Mouse (Mus musculus) macrophage (primary cell): ENCODE data around the gene 4930523C07Rik. TPM values are rescaled to one million over a fixed set of nuclear protein-coding genes. Genes with fewer than 3 reads are reported as not detected.
A peak's percentile ranks its signal among the peaks of the same experiment; 100 is the strongest.

Experiments
- H3K27ac ChIP-seq: fragments of 350-480 bp; formaldehyde crosslinking; 2 replicates; pipeline ENCODE4 v1.9.0; 2021
- H3K36me3 ChIP-seq: fragments of 350-480 bp; formaldehyde crosslinking; 2 replicates; pipeline ENCODE4 v1.9.0; 2021; ENCODE audit errors: inconsistent target
- H3K4me3 ChIP-seq: fragments of 350-480 bp; formaldehyde crosslinking; 2 replicates; pipeline ENCODE4 v1.9.0; 2021; ENCODE audit errors: inconsistent target
- H3K79me2 ChIP-seq: fragments of 350-480 bp; formaldehyde crosslinking; 2 replicates; pipeline ENCODE4 v1.9.0; 2021; ENCODE audit errors: inconsistent target
- WGBS: methylation state at CpG from one replicate; pipeline ENCODE4 v1.1.7; 2026; ENCODE audit warnings: inconsistent platforms; ENCODE audit not compliant: missing documents; 5-methylcytosine and 5-hydroxymethylcytosine counted together
- polyA plus RNA-seq: library from polyadenylated mRNA; stranded (reverse); fragments of 250-400 nt; gene quantifications from 3 replicates; pipeline ENCODE4 v1.2.4, GENCODE M21; 2018; ENCODE audit warnings: inconsistent platforms
- total RNA-seq, 78 experiments: library from RNA; depleted of rRNA; stranded (reverse); fragments of 250-400 nt; gene quantifications; 1 replicate in 9 of 78; 2 replicates in 24 of 78; 3 replicates in 43 of 78; 4 replicates in 2 of 78; pipeline ENCODE4 v1.2.4; 2018; ENCODE audit warnings: inconsistent platforms in 56 of 78

The 4930523C07Rik gene
- total RNA-seq (2018; cell fraction: chromatin; rRNA removed): 10 to 100 TPM in 6 of 26 experiments, 1 to 10 TPM in 20; 1.5 to 31.4 (median 5.1) TPM
- 1 to 10 TPM in 16 of 26 experiments, under 1 TPM in 10; 0.49 to 6.2 (median 1.3) TPM for total RNA-seq (2018; cell fraction: cytosol; rRNA removed)
- 10 to 100 TPM in 4 of 26 experiments, 1 to 10 TPM in 22; 1.7 to 28.4 (median 5.2) TPM for total RNA-seq (2018; cell fraction: nucleus; rRNA removed)
- polyA plus RNA-seq: 0.33 to 2.1 TPM (median 0.75 TPM) in 3 replicates

DNA sequence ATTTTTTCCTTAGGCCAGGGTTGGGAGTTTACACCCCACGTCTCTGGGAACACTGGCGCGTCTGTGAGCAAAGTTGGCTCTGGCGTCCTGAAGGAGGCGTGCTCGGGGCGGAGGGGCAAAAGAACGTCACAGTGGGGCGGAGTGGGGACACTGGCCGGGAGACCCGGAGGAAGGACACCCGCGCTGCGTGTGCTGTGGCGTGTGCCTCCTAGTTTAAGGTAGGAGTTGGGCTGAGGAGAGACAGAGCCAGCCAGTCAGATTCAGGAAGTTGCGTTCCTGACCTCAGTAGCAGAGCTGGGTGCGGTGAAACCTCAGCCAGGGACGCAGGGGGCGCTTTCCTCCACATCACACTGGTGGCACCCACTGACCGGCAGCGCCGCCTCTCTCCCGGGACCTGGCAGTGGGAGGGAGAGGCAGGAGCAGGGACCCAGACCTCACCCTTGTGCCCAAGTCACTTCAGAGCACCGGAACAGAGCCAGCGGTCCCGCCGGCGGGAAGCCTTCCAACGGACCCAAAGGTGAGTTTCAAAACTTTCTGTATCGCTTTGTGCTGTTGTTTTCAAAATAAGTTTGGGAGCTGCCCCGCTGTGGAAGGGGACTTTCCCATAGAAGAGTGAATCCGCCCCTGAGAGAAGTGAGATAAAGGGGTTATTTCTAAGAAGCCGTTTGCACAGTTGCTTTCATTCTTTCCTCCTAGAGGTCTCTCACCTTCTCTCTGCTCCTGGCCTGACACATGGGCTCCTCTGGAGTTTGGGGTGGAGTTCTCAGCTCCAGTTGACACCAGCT, at the start of gene 4930523C07Rik:
4930523C07Rik (plus strand) TSS at position 146 of the 785 bp plus-strand sequence.
- Histone ChIP-seq H3K4me3 (peak within 1 kb of the TSS; percentile 53), H3K27ac (no peak within 1 kb of the TSS), H3K36me3 (no peaks in the 10 kb centered on the region), H3K79me2 (no peaks in the 10 kb centered on the region)
- 3% methylated on average over 33 of the region's 33 CpGs for WGBS

- Histone ChIP-seq H3K27ac (no peak overlapping the region), H3K4me3 (no peak overlapping the region), H3K36me3 (no peaks in the 10 kb centered on the region), H3K79me2 (no peaks in the 10 kb centered on the region)
- WGBS: 36% methylated on average over 2 of the region's 2 CpGs
Observed at GRCm38 (mm10) chr1:159997329-159997728, 46.9 kb upstream of the 4930523C07Rik start.

DNA sequence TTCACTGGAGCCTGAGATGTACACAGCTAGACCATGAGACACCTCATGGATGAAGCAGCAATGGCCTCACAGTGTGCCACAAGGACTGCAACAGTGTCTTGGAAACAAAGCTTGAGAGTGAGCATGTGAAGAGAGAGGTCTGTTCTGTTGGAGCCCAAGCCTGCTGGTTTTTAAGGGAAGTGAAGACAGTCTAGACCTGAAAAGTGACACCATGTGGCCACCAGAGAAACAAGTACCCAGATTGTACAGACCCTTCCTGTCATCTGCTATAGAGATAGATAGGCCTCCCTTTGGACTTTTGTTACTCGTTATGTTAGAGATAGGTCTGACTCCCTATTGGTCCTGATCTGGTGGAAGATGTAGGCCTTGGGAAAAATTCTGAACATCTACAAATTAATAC, 45.8 kb upstream of the 4930523C07Rik start:
- Histone ChIP-seq H3K27ac (no peak overlapping the region), H3K79me2 (no peaks in the 10 kb centered on the region), H3K36me3 (no peaks in the 10 kb centered on the region), H3K4me3 (no peak overlapping the region)
- 92% methylated on average over 1 of the region's 1 CpGs for WGBS

DNA sequence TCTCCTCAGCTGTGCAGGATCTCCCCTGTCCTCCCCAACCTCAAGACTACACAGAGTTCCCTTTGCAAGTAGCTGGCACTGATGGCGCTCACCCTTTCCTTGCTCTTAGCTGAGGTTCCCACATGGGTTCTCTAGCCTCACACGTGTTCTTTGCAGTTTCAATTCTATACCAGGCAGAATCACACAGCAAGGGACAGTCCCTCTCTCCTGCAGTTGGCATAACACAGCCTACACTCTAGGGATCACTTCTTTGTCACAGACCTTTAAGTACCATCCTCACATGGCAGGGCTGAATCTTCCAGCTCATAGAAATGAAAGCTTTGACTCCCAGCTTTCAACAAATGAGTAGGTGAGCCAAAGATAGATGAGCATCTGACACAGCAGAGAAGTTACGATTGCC, 45.0 kb upstream of the 4930523C07Rik start:
- no peaks in the 10 kb centered on the region for H3K36me3 ChIP-seq
- 74% methylated on average over 3 of the region's 3 CpGs for WGBS
- no peak overlapping the region for H3K27ac ChIP-seq
- H3K4me3 ChIP-seq: no peak overlapping the region
- no peaks in the 10 kb centered on the region for H3K79me2 ChIP-seq

- no peaks in the 10 kb centered on the region for H3K79me2 ChIP-seq
- H3K27ac ChIP-seq: no peak overlapping the region
- H3K36me3 ChIP-seq: no peaks in the 10 kb centered on the region
- H3K4me3 ChIP-seq: no peak overlapping the region
- 89% methylated on average over 4 of the region's 4 CpGs for WGBS
Observed at GRCm38 (mm10) chr1:160005319-160005718, 38.9 kb upstream of the 4930523C07Rik start.

- H3K27ac ChIP-seq: no peak overlapping the region
- no peak overlapping the region for H3K4me3 ChIP-seq
- no peaks in the 10 kb centered on the region for H3K79me2 ChIP-seq
- H3K36me3 ChIP-seq: no peaks in the 10 kb centered on the region
- 93% methylated on average over 8 of the region's 8 CpGs for WGBS
Observed at GRCm38 (mm10) chr1:160006919-160007588, 37.1 kb upstream of the 4930523C07Rik start.

GRCm38 (mm10) chr1:160013042-160013441, 31.1 kb upstream of the 4930523C07Rik start:
- Histone ChIP-seq H3K27ac (no peak overlapping the region), H3K36me3 (no peaks in the 10 kb centered on the region), H3K4me3 (no peak overlapping the region), H3K79me2 (no peaks in the 10 kb centered on the region)
- 7% methylated on average over 3 of the region's 3 CpGs for WGBS

DNA sequence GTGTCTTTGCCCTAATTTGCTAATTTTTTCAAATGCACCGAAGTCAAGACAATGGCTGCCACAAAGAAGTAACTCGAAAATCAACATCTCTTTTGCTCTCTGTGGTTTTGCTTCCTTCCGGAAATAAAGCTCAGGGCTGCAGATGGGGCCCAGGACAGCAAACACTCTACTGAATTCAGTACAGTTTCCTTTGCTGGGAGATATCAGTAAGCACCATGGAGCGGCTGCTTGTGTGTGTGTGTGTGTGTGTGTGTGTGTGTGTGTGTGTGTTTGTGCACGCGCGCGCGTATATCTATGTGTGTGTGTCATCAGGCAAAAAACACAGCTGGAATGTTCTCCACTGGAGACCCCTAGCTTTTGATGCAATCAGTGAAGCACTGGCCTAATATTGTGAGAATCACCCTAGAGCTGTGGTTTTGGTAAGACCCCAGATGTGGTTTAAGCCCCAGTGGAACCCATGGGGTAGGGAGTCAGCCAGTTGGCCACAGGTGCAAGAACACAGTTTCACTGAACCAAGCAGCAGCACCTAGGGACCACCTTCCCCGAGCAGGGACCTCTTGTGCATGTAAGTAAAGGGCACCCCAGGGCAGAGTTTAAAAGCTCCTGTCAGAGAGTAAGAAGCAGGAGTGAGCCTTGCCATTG, 19.7 kb upstream of the 4930523C07Rik start:
- Histone ChIP-seq H3K27ac (no peak overlapping the region), H3K79me2 (no peaks in the 10 kb centered on the region), H3K36me3 (no peaks in the 10 kb centered on the region), H3K4me3 (no peak overlapping the region)
- 22% methylated on average over 10 of the region's 10 CpGs for WGBS

DNA sequence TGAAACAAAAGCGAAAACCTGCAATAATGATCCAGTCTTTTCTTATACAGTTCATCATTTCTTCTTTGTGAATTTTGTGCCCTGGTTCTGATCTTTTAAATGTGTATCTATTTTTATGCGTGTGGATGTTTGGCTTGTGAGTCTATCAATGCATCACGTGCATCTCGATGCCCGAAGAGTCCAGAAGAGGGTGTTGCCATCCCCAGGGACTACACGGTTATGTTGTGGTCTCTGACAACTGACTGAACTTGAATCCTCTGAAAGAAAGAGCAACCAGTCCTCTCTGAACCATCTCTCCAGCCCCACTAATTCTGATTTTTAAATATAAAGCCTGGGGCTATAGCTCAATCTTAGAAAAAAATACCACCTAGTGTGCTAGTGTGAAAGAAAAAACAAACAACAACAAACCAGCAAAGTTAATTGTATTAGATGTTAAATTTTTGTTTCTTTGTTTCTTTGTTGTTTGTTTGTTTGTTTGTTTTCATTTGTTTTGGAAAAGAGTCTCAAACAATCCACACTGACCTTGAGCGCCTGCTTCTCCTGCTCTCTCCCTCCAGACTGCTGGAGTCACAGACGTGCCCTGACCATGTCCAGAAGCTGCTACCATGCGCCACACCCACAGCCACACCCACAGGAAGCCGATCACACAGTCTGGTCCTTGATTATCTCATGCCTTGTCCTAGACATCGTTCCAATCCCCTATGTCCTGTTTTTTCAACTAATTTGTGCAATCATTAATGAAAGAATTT, 18.9 kb upstream of the 4930523C07Rik start:
- 58% methylated on average over 11 of the region's 11 CpGs for WGBS
- Histone ChIP-seq H3K27ac (no peak overlapping the region), H3K36me3 (no peaks in the 10 kb centered on the region), H3K4me3 (no peak overlapping the region), H3K79me2 (no peaks in the 10 kb centered on the region)

GRCm38 (mm10) chr1:160025895-160026255, 18.3 kb upstream of the 4930523C07Rik start:
- WGBS: 92% methylated on average over 5 of the region's 5 CpGs
- Histone ChIP-seq H3K36me3 (no peaks in the 10 kb centered on the region), H3K4me3 (no peak overlapping the region), H3K79me2 (no peaks in the 10 kb centered on the region), H3K27ac (no peak overlapping the region)

- Histone ChIP-seq H3K79me2 (no peaks in the 10 kb centered on the region), H3K27ac (no peak overlapping the region), H3K4me3 (no peak overlapping the region), H3K36me3 (no peaks in the 10 kb centered on the region)
- WGBS: 93% methylated on average over 4 of the region's 4 CpGs
Observed at GRCm38 (mm10) chr1:160027939-160028338, 16.2 kb upstream of the 4930523C07Rik start.

DNA sequence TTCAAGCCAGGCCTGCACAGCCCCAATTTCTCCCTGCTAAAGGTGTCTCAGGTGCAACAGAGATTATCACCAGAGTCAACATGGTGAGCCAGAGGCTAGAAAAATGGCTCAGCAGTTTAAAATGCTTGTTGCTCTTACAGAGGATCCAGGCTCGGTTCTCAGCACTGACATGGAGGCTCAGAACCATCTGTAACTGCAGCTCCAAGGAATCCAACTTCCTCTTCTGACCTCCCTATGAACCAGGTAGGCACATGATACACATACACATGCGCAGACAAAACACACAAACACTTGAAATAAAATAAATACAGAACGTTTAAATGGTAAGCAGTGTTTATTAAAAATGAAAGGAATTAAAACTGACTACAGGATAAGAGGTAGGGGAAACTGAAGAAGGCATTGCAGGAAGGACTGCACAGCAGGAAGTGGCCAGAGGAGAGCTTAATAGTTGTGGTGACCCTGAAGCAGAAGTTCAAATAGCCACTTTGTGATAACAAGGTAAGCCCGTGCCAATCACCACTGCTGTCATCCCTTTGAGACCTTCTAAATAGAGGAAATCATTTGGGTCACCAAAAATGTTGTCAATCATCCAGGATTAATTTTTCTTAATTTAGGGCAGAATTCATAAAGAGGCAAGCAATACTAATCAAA, 10.1 kb upstream of the 4930523C07Rik start:
- no peaks in the 10 kb centered on the region for H3K36me3 ChIP-seq
- 54% methylated on average over 4 of the region's 4 CpGs for WGBS
- H3K79me2 ChIP-seq: no peaks in the 10 kb centered on the region
- H3K4me3 ChIP-seq: no peak overlapping the region
- no peak overlapping the region for H3K27ac ChIP-seq

GRCm38 (mm10) chr1:160035561-160035960, 8.6 kb upstream of the 4930523C07Rik start:
- H3K27ac ChIP-seq: no peak overlapping the region
- no peak overlapping the region for H3K4me3 ChIP-seq
- H3K36me3 ChIP-seq: no peaks in the 10 kb centered on the region
- 89% methylated on average over 3 of the region's 3 CpGs for WGBS
- no peaks in the 10 kb centered on the region for H3K79me2 ChIP-seq
